Mouse (Mus musculus): ENCODE measurements at regions not wholly inside any gene's neighbourhood (a gene's known extent, or its start where the extent isn't known, plus 50 kb on each side); places are given as distances from the start of the nearest gene placed in this dataset.

DNA sequence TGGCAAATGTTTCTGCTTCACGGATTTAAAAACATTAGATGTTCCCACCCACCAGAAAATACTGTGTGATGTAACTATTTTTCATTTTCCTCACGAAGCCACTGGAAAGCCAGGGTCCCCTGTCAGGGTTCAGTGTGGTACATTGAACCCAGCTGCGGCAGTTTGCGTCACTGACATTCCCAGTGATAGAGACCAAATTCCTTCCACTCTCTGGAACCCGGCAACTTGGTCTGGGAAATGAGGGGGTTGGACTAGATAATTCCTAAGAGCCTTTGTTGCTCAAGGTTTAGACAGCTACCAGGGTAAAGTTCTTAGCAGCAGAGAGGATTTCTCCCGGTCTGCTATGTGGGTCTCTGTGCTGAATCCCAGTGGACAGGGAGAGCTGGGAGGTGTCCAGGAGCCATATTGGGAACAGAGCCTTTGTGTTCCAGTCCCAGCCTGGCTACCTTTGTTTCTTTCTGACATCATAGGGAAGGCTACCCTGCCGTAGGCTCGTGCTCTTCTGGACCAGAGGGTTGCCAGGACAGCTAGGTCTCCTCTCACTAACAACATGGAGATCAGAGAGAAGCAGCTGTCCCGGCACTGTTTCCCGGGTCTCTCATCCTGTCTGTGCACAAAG is 164.5 kb downstream of the Sec61b start:
- no peak for TF ChIP-seq CTCF (IDR thresholded peaks at IDR 0.05; ENCODE audit: low read depth)
- no peak for TF ChIP-seq EP300 (IDR thresholded peaks at IDR 0.05; ENCODE audit: low read depth)

Measured in heart, postnatal 0 days (tissue).